Mouse (Mus musculus) T-cell, adult 66 days (primary cell): ENCODE data around the gene Pla2r1. TPM values are rescaled to one million over a fixed set of nuclear protein-coding genes. Genes with fewer than 3 reads are reported as not detected.

Experiments used
- total RNA-seq, 2 experiments: library from RNA; stranded (reverse); gene quantifications; 3 replicates in 1 of 2; 4 replicates in 1 of 2; pipeline ENCODE4 v1.2.4; 2023

Gene Pla2r1
- total RNA-seq: not detected

GRCm38 (mm10) chr2:60552902-60553682, at the start of gene Pla2r1:
Gene Pla2r1, minus strand, starts transcription at chr2:60553308.

GRCm38 (mm10) chr2:60382858-60383669, 170.0 kb downstream of the Pla2r1 start, which contains the start of gene Ly75:
Gene Ly75, minus strand, starts transcription at chr2:60383303.

Other genes with a start within 250 kb of the Pla2r1 start
- gene Ly75, start 170.0 kb downstream of the Pla2r1 start, total RNA-seq: 10 to 100 TPM; 26.0 to 27.0 TPM
- gene Itgb6, start 169.3 kb upstream of the Pla2r1 start, total RNA-seq: not detected